Mouse (Mus musculus) embryonic facial prominence, embryonic 14.5 days (tissue): ENCODE measurements around the gene Vamp2. TPM values are rescaled to one million over a fixed set of nuclear protein-coding genes. Genes with fewer than 3 reads are reported as not detected.

Experiments used
- ATAC-seq: fragments of 200-750 bp; cut with Nextera tagmentation; 2 replicates; pipeline ENCODE4 v1.8.0; 2017; ENCODE audit warnings: low read depth, moderate number of reproducible peaks, moderate TSS enrichment
- DNase-seq: peaks from one replicate; pipeline ENCODE4 v3.0.0-alpha.2; 2015; ENCODE audit warnings: low spot score
- H3K27ac ChIP-seq: fragments of 300-500 bp; sonication (generic); replicated peaks from 2 replicates; pipeline ENCODE4 v1.5.1; 2014; ENCODE audit warnings: low read depth, mild to moderate bottlenecking, low read length, moderate library complexity
- H3K27me3 ChIP-seq: fragments of 300-500 bp; sonication (generic); replicated peaks from 2 replicates; pipeline ENCODE4 v1.6.1; 2014; ENCODE audit warnings: low read length; ENCODE audit not compliant: control insufficient read depth, insufficient read depth
- H3K36me3 ChIP-seq: fragments of 300-500 bp; sonication (generic); 2 replicates; pipeline ENCODE4 v1.6.1; 2014; ENCODE audit warnings: low read length, mixed read lengths; ENCODE audit not compliant: control insufficient read depth, insufficient read depth
- H3K4me1 ChIP-seq: fragments of 300-500 bp; sonication (generic); 2 replicates; pipeline ENCODE4 v1.6.1; 2014; ENCODE audit warnings: antibody characterized with exemption, low read length; ENCODE audit not compliant: control insufficient read depth, insufficient read depth
- H3K4me2 ChIP-seq: fragments of 300-500 bp; sonication (generic); 2 replicates; pipeline ENCODE4 v1.6.1; 2014; ENCODE audit warnings: low read depth, mild to moderate bottlenecking, low read length, moderate library complexity, mixed read lengths
- H3K4me3 ChIP-seq: fragments of 300-500 bp; sonication (generic); 2 replicates; pipeline ENCODE4 v1.5.1; 2014; ENCODE audit warnings: low read depth, mild to moderate bottlenecking, low read length
- H3K9ac ChIP-seq: fragments of 300-500 bp; sonication (generic); 2 replicates; pipeline ENCODE4 v1.6.1; 2014; ENCODE audit warnings: low read depth, mild to moderate bottlenecking, low read length, moderate library complexity, mixed read lengths
- H3K9me3 ChIP-seq: fragments of 300-500 bp; sonication (generic); 2 replicates; pipeline ENCODE4 v1.6.1; 2016; ENCODE audit warnings: low read length; ENCODE audit not compliant: control insufficient read depth
- WGBS: fragments of 180-500 bp; shearing (Covaris S2); extraction: QIAGEN DNeasy Blood & Tissue Kit; methylation state at CpG from one replicate; pipeline ENCODE4 v1.1.7; 2014; 5-methylcytosine and 5-hydroxymethylcytosine counted together
- polyA plus RNA-seq: library from polyadenylated mRNA; unstranded; fragments of >200 nt; fragmentation: Nextera tagmentation; extraction: Ambion mirVana; gene quantifications from 2 replicates; pipeline ENCODE4 v1.2.1, GENCODE M21; 2014

Vamp2 gene
- polyA plus RNA-seq, 1 experiment from 2014 or later = 97.0 TPM

DNA sequence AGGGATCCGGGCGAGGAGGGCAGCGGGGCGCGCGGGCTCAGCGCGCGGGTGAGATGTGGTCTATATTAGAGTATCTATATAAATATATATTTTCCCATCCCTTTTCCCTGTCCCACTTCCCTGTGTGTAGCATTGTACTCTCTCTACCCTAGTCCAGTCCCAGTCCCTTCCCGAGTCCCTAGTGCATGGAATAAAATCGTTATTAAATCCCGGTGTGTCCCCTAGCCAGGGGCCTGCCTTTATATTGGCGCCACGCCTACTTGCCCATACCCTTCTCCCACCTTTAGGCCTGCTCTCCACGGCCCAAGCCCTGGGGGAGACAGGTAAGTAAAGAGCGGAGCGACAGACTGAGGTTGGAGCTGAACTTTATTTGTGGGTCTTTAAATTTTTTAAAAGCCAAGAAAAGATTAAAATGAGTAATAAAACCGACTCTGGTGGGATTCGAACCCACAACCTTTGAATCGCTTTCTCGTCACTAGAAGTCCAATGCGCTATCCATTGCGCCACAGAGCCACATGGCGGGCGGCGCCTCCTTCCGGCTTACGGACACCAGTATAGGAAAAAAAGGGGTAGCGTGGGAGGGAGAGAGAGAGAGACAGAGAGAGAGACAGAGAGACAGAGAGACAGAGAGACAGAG is 34.9 kb downstream of the Vamp2 start:
- no peaks in the 10 kb centered on the region for H3K9me3 ChIP-seq

DNA sequence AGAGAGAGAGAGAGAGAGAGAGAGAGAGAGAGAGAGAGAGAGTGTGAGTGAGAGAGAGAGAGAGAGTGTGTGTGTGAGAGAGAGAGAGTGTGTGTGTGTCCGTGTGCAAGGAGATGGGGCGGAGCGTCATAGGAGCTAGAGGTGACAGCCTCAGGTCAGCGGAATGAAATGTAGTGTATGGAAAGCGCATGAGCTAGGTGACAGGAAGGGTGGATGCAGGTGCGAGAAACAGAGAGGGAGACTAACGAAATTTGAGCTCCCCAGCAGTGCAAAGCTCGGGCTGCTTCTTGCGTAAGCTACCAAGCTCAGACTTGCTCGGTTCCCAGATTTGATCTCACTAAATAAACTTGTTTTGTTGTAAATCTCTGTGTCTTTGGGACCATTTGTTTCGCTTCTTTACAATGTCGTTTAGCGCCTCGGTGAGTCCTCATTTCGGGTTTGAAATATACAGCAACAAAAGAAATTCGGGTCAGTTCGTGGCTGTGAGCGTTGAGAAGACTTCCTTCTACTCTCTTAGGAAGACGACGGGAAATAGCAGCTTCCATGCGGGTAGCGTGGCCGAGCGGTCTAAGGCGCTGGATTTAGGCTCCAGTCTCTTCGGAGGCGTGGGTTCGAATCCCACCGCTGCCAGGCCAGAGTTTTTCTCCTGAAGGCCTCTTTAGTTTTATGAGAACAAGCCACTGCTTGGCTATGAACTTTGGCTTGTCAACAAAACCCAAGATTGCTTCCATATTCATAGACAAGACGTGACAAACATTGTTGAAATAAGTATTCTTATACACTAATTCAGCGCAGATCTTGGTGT is 35.6 kb downstream of the Vamp2 start:
- peaks cover 27% of the 10 kb centered on the region for H3K4me1 ChIP-seq
- no peaks in the 10 kb centered on the region for H3K36me3 ChIP-seq
- peak overlapping the region; percentile 99 for H3K4me2 ChIP-seq
- peak; percentile 96 for DNase-seq
- H3K27ac ChIP-seq = peak overlapping the region; percentile 82
- under 1% methylated on average over 31 of the region's 31 CpGs for WGBS
- H3K27me3 ChIP-seq = no peaks in the 10 kb centered on the region
- H3K9me3 ChIP-seq = no peaks in the 10 kb centered on the region
- H3K9ac ChIP-seq = peak overlapping the region; percentile 65
- ATAC-seq = peak; percentile 74
- H3K4me3 ChIP-seq = peak overlapping the region; percentile 88

More for the DNA sequence above, 34.9 kb downstream of the Vamp2 start:
- ATAC-seq (peak; percentile 0; the same call in 1 of the 2 replicates), DNase-seq (peak; percentile 91)
- H3K4me3 ChIP-seq = peak overlapping the region; percentile 88
- H3K4me2 ChIP-seq = peak overlapping the region; percentile 99
- no peaks in the 10 kb centered on the region for H3K36me3 ChIP-seq
- H3K9ac ChIP-seq = peak overlapping the region; percentile 65
- H3K27ac ChIP-seq = peak overlapping the region; percentile 84
- peaks cover 28% of the 10 kb centered on the region for H3K4me1 ChIP-seq
- WGBS = under 1% methylated on average over 27 of the region's 29 CpGs
- no peaks in the 10 kb centered on the region for H3K27me3 ChIP-seq

DNA sequence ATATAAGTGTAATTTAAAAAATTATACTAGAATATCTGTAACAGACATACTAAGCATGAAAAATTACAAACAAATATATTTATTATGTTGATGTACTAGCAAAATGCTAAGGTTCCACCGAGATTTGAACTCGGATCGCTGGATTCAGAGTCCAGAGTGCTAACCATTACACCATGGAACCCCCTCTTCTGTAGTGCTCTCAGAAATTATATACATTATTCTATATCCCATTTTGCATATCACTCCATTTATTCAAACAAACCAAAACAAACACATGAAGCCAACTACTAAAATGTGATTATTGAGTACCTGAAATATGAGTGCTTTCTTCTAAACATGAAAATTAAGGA is 36.2 kb downstream of the Vamp2 start:
- Histone ChIP-seq H3K4me2 (peak overlapping the region; percentile 99), H3K4me3 (peak overlapping the region; percentile 88), H3K27me3 (no peaks in the 10 kb centered on the region), H3K9me3 (no peaks in the 10 kb centered on the region), H3K27ac (no peak overlapping the region), H3K4me1 (peaks cover 21% of the 10 kb centered on the region), H3K36me3 (no peaks in the 10 kb centered on the region), H3K9ac (no peak overlapping the region)
- no peak for DNase-seq
- 0% methylated on average over 3 of the region's 3 CpGs for WGBS
- ATAC-seq = peak; percentile 53

GRCm38 (mm10) chr11:69125041-69125851 is 37.0 kb downstream of the Vamp2 start:
- peak overlapping the region; percentile 63 for H3K9ac ChIP-seq

DNA sequence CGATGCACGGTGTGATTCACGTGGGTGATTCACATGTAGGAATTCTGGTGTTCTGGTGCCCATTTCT is 37.4 kb downstream of the Vamp2 start, which contains the start of gene Aloxe3:
Gene Aloxe3 (plus strand): TSS at position 45 of the 67 bp plus-strand sequence.
- Histone ChIP-seq H3K4me3 (peak within 1 kb of the TSS; percentile 63), H3K4me2 (peak within 1 kb of the TSS; percentile 91), H3K4me1 (peaks cover 10% of the 10 kb centered on the region; the same call in 1 of the 2 replicates), H3K9me3 (no peaks in the 10 kb centered on the region), H3K27me3 (no peaks in the 10 kb centered on the region), H3K36me3 (no peaks in the 10 kb centered on the region), H3K9ac (peak within 1 kb of the TSS; percentile 63), H3K27ac (peak within 1 kb of the TSS; percentile 76)
- ATAC-seq = no peak
- DNase-seq = no peak
- 5% methylated on average over 3 of the region's 3 CpGs for WGBS

More at GRCm38 (mm10) chr11:69125041-69125851, 37.0 kb downstream of the Vamp2 start:
- Histone ChIP-seq H3K4me3 (peak overlapping the region; percentile 63), H3K4me1 (peaks cover 13% of the 10 kb centered on the region), H3K9me3 (no peaks in the 10 kb centered on the region), H3K4me2 (peak overlapping the region; percentile 91), H3K27me3 (no peaks in the 10 kb centered on the region), H3K27ac (peak overlapping the region; percentile 76), H3K36me3 (no peaks in the 10 kb centered on the region)
- under 1% methylated on average over 24 of the region's 24 CpGs for WGBS
- ATAC-seq (peak; percentile 53), DNase-seq (peak; percentile 96)

- Histone ChIP-seq H3K27me3 (no peaks in the 10 kb centered on the region), H3K4me3 (peak overlapping the region; percentile 63), H3K4me2 (peak overlapping the region; percentile 91), H3K9me3 (no peaks in the 10 kb centered on the region), H3K4me1 (peaks cover 7% of the 10 kb centered on the region; the same call in 1 of the 2 replicates), H3K9ac (peak overlapping the region; percentile 63), H3K27ac (no peak overlapping the region), H3K36me3 (no peaks in the 10 kb centered on the region)
- ATAC-seq (no peak), DNase-seq (peak; percentile 30)
- 16% methylated on average over 12 of the region's 20 CpGs for WGBS
Observed at GRCm38 (mm10) chr11:69125919-69126705, 37.8 kb downstream of the Vamp2 start.

DNA sequence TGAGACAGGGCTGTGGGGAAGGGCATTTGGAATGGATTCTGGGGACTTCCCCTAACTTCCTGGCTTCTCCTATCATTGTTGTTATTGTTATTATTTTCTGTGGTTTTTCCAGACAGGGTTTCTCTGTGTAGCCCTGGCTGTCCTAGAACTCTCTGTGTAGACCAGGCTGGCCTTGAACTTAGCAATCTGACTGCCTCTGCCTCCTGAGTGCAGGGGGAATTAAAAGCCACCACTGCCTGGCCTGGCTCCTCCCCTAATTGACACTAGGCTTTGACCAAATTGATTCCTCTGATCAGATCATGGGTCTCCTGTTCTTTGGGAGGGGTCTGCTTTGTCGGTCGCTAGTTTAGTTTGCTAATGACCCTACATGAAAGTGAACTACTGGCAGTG is 38.4 kb downstream of the Vamp2 start:
- 69% methylated on average over 2 of the region's 2 CpGs for WGBS
- H3K9ac ChIP-seq = no peak overlapping the region
- no peaks in the 10 kb centered on the region for H3K9me3 ChIP-seq
- H3K27me3 ChIP-seq = no peaks in the 10 kb centered on the region
- H3K4me3 ChIP-seq = peak overlapping the region; percentile 63; the same call in 1 of the 2 replicates
- H3K4me2 ChIP-seq = peak overlapping the region; percentile 91
- DNase-seq (no peak), ATAC-seq (no peak)
- peaks cover 7% of the 10 kb centered on the region; the same call in 1 of the 2 replicates for H3K4me1 ChIP-seq
- H3K36me3 ChIP-seq = no peaks in the 10 kb centered on the region
- no peak overlapping the region for H3K27ac ChIP-seq
